Mouse (Mus musculus) kidney, postnatal 0 days (tissue): Measurements from ENCODE around the gene 2210016L21Rik. TPM values are rescaled to one million over a fixed set of nuclear protein-coding genes. Genes with fewer than 3 reads are reported as not detected.
"Not testable (repeated sequence)": the region's sequence is repeated elsewhere in the genome, so short reads cannot be mapped to it uniquely, and the experiment has no call there.

Experiments
- ATAC-seq: fragments of 200-750 bp; cut with Nextera tagmentation; replicated peaks from 2 replicates; pipeline ENCODE4 v1.8.0; 2017; ENCODE audit warnings: low read depth, moderate number of reproducible peaks, moderate TSS enrichment, moderate library complexity; ENCODE audit not compliant: low FRiP score
- DNase-seq: peaks from one replicate; pipeline ENCODE4 v3.0.0-alpha.2; 2016; ENCODE audit warnings: low spot score
- H3K27ac ChIP-seq: fragments of 300-500 bp; sonication (generic); 2 replicates; pipeline ENCODE4 v1.5.1; 2014; ENCODE audit warnings: mild to moderate bottlenecking
- H3K27me3 ChIP-seq: fragments of 300-500 bp; sonication (generic); 2 replicates; pipeline ENCODE4 v1.6.1; 2014; ENCODE audit warnings: low read length, mixed read lengths; ENCODE audit not compliant: insufficient read depth
- H3K36me3 ChIP-seq: fragments of 300-500 bp; sonication (generic); 2 replicates; pipeline ENCODE4 v1.6.1; 2014; ENCODE audit warnings: low read length, mixed read lengths; ENCODE audit not compliant: insufficient read depth
- H3K4me1 ChIP-seq: fragments of 300-500 bp; sonication (generic); replicated peaks from 2 replicates; pipeline ENCODE4 v1.6.1; 2014; ENCODE audit warnings: antibody characterized with exemption, low read length, mixed read lengths; ENCODE audit not compliant: insufficient read depth
- H3K4me2 ChIP-seq: fragments of 300-500 bp; sonication (generic); 2 replicates; pipeline ENCODE4 v1.6.1; 2014; ENCODE audit warnings: mild to moderate bottlenecking, low read length, moderate library complexity, mixed read lengths
- H3K4me3 ChIP-seq: fragments of 300-500 bp; sonication (generic); replicated peaks from 2 replicates; pipeline ENCODE4 v1.5.1; 2014; ENCODE audit warnings: low read depth, low read length
- H3K9ac ChIP-seq: fragments of 300-500 bp; sonication (generic); 2 replicates; pipeline ENCODE4 v1.6.1; 2014; ENCODE audit warnings: low read depth, low read length
- H3K9me3 ChIP-seq: fragments of 300-500 bp; sonication (generic); replicated peaks from 2 replicates; pipeline ENCODE4 v1.6.1; 2016; ENCODE audit warnings: low read length, inconsistent platforms, mixed read lengths
- CTCF ChIP-seq: IDR thresholded peaks from 2 replicates; pipeline ENCODE4 v1.5.1; 2016; ENCODE audit warnings: antibody characterized with exemption, low read depth, mild to moderate bottlenecking, moderate library complexity
- WGBS: fragments of 180-500 bp; shearing (Covaris S2); extraction: QIAGEN DNeasy Blood & Tissue Kit; methylation state at CpG from one replicate; pipeline ENCODE4 v1.1.7; 2014; 5-methylcytosine and 5-hydroxymethylcytosine counted together
- polyA plus RNA-seq: library from polyadenylated mRNA; unstranded; fragments of >200 nt; fragmentation: Nextera tagmentation; extraction: Ambion mirVana; gene quantifications from 2 replicates; pipeline ENCODE4 v1.2.1, GENCODE M21; 2015

2210016L21Rik gene
- polyA plus RNA-seq, 1 experiment from 2014 or later, result 75.3 TPM

DNA sequence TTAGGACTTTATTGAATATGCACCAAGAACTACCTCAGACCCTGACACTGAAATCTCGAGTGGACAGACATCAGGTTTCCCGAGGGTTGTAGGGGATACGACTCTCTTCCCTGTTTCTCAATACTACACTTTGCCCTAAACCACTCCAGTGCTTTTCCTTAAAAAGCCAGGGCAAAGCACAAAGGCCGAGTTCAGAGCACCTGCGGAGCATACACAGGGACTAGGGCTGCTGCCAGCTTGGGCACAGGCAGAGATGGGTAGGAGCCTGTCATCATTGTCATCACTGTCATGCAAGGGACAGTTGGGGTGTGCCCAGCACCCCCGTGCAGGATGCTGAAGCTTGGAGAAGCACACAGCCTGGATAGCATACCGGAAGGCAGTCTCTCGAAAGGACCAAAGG is 8.8 kb upstream of the 2210016L21Rik start:
- no peaks in the 10 kb centered on the region for H3K27me3 ChIP-seq
- H3K36me3 ChIP-seq, result no peaks in the 10 kb centered on the region
- no peak overlapping the region for H3K4me2 ChIP-seq
- H3K9ac ChIP-seq, result no peak overlapping the region
- WGBS, result 81% methylated on average over 8 of the region's 8 CpGs
- no peak overlapping the region for H3K4me3 ChIP-seq
- DNase-seq, result no peak
- ATAC-seq, result no peak
- H3K4me1 ChIP-seq, result no peaks in the 10 kb centered on the region
- no peak overlapping the region for H3K27ac ChIP-seq
- no peak for TF ChIP-seq CTCF
- H3K9me3 ChIP-seq, result no peaks in the 10 kb centered on the region

DNA sequence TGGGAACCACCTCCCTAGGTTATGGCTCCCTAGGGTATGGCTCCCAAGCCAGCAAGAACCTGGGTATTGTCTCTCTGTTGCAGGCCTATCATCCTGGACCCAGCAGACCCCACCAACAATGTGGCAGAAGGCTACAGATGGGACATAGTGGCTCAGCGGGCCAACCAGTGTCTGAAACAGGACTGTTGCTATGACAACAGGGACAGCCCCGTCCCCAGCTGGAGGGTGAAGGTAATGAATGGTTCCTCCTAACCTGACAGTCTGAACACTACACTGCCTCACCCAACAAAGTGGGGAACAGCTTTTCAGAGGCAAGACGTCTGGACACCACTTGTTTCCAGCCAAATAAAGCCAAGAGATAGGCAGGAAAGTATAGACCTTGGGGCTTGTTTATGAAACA is 6.1 kb upstream of the 2210016L21Rik start:
- H3K9me3 ChIP-seq, result no peaks in the 10 kb centered on the region
- no peak for ATAC-seq
- H3K9ac ChIP-seq, result no peak overlapping the region

DNA sequence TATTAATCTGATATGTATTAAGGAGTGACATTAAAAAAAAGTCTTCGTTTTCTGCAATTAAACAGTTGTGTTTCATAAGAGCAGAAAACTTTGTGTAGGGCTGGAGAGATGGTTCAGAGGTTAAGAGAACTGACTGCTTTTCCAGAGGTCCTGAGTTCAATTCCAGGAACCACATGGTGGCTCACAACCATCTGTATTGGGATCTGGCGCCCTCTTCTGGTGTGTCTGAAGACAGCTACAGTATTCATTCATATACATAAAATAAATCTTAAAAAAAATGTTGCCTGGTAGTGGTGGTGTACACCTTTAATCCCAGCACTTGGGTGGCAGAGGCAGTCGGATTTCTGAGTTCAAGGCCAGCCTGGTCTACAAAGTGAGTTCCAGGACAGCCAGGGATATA is 820 bp upstream of the 2210016L21Rik start:
- ATAC-seq, H3K27me3 ChIP-seq, H3K27ac ChIP-seq, H3K9ac ChIP-seq, H3K36me3 ChIP-seq, H3K4me2 ChIP-seq, H3K4me3 ChIP-seq, H3K9me3 ChIP-seq, H3K4me1 ChIP-seq, DNase-seq: not testable (repeated sequence)
- 59% methylated on average over 3 of the region's 3 CpGs for WGBS
- TF ChIP-seq CTCF, result peak; percentile 54

More for the DNA sequence above, 6.1 kb upstream of the 2210016L21Rik start:
- Histone ChIP-seq H3K27ac (no peak overlapping the region), H3K4me3 (no peak overlapping the region), H3K4me2 (no peak overlapping the region), H3K36me3 (no peaks in the 10 kb centered on the region), H3K27me3 (no peaks in the 10 kb centered on the region), H3K4me1 (no peaks in the 10 kb centered on the region)
- no peak for TF ChIP-seq CTCF
- 22% methylated on average over 3 of the region's 3 CpGs for WGBS
- no peak for DNase-seq

DNA sequence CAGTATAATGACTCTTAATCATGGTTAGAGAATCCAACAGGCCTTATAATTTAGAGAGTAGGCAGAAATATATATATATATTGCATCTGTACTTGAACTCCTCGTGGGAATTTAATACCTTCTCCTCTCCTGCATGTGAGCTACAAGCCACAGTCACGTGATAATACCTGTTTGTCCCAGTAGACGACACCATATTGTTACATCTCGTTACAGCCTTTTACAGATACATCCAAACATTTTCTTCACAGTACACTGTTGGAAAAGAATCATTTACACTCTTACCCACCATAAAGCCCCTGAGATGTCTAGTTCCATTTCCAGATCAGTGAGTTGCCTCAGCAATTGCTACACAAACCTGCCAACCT is 790 bp downstream of the 2210016L21Rik start:
- no peak for ATAC-seq
- Histone ChIP-seq H3K9ac (peak overlapping the region; percentile 88), H3K9me3 (no peaks in the 10 kb centered on the region), H3K4me2 (peak overlapping the region; percentile 80), H3K27me3 (no peaks in the 10 kb centered on the region), H3K4me1 (peaks cover 5% of the 10 kb centered on the region), H3K4me3 (peak overlapping the region; percentile 80), H3K27ac (no peak overlapping the region; the same call in 1 of the 2 replicates), H3K36me3 (peaks cover 15% of the 10 kb centered on the region; the same call in 1 of the 2 replicates)
- WGBS, result 34% methylated on average over 4 of the region's 4 CpGs
- TF ChIP-seq CTCF, result no peak
- DNase-seq, result no peak

DNA sequence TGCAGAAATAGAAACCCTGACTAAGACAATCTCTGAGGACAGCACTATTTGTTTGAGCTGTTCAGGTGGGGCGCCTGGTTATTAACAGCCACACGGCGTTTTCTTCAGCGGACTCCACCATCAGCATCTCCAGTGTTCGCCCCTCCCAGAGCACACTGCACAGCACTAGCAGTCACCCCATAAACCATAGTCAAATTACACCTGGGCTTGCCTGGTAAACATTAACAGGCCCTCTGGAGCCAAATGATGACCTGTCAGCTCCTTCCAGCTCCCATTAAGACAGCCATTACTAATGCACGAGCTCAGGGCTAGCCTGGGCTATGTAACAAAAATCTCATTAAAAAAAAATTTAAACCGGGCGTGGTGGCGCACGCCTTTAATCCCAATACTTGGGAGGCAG is 3.1 kb downstream of the 2210016L21Rik start:
- no peak for ATAC-seq

DNA sequence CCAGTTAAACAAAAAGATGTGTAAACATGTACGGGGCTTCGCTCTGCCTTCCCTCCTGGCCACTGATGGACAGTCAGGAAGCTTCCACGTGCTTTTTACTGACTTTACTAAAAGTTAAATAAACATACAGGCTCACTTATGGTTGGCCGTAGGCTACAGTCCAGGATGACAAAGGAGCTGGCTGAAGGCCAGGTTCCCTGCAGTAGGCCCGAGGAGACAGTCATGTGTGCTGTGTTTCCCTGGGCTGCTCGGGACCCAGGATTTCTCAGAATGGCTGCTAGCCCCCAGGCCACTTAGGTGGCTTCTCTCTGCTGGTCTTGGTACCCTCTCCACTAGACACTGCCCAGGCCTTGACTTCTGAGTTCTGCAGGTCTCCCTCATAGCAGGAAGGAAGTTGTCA is 6.9 kb downstream of the 2210016L21Rik start:
- H3K9me3 ChIP-seq, result no peaks in the 10 kb centered on the region
- no peak overlapping the region for H3K27ac ChIP-seq
- peaks cover 35% of the 10 kb centered on the region; the same call in 1 of the 2 replicates for H3K36me3 ChIP-seq
- no peak; the same call in 1 of the 2 replicates for ATAC-seq
- WGBS, result 38% methylated on average over 6 of the region's 6 CpGs
- H3K4me2 ChIP-seq, result no peak overlapping the region
- peaks cover 11% of the 10 kb centered on the region; the same call in 1 of the 2 replicates for H3K4me1 ChIP-seq
- no peaks in the 10 kb centered on the region for H3K27me3 ChIP-seq
- DNase-seq, result peak; percentile 40
- TF ChIP-seq CTCF, result no peak
- H3K4me3 ChIP-seq, result no peak overlapping the region
- H3K9ac ChIP-seq, result no peak overlapping the region

More for the DNA sequence above, 3.1 kb downstream of the 2210016L21Rik start:
- no peaks in the 10 kb centered on the region for H3K27me3 ChIP-seq
- WGBS, result 85% methylated on average over 10 of the region's 10 CpGs
- H3K4me2 ChIP-seq, result no peak overlapping the region
- DNase-seq, result no peak
- no peak overlapping the region for H3K4me3 ChIP-seq
- no peak for TF ChIP-seq CTCF
- peaks cover 5% of the 10 kb centered on the region for H3K4me1 ChIP-seq
- H3K27ac ChIP-seq, result no peak overlapping the region
- peaks cover 35% of the 10 kb centered on the region; the same call in 1 of the 2 replicates for H3K36me3 ChIP-seq
- no peaks in the 10 kb centered on the region for H3K9me3 ChIP-seq
- H3K9ac ChIP-seq, result no peak overlapping the region

DNA sequence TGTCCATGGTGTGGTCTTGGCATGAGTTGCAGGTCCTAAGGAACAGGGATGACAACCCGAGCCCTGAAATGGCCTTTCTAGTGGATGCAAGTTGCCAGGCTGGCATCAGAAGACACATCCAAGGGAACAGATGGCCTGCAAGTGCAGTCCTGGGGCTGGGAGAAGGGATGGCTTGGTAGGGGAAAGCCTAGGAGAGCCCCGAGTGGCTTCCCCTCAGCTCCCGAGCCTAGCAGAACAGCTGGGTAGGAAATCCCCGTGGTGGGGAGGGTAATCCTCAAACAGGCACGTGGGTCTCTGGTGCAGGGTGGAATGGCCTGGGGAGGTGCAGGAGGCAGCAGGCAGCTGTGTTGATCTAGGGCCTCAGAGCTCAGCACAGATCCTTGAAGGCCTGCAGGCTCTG is 7.4 kb downstream of the 2210016L21Rik start:
- Histone ChIP-seq H3K9me3 (no peaks in the 10 kb centered on the region), H3K36me3 (peaks cover 35% of the 10 kb centered on the region; the same call in 1 of the 2 replicates), H3K4me3 (no peak overlapping the region), H3K27ac (no peak overlapping the region), H3K27me3 (no peaks in the 10 kb centered on the region), H3K4me1 (peaks cover 11% of the 10 kb centered on the region; the same call in 1 of the 2 replicates), H3K9ac (no peak overlapping the region), H3K4me2 (no peak overlapping the region)
- no peak for TF ChIP-seq CTCF
- DNase-seq, result no peak
- 60% methylated on average over 5 of the region's 5 CpGs for WGBS
- no peak for ATAC-seq
